Mouse (Mus musculus): Measurements from ENCODE around the gene Hist1h2bn. TPM values are rescaled to one million over a fixed set of nuclear protein-coding genes. Genes with fewer than 3 reads are reported as not detected.
A peak's percentile ranks its signal among the peaks of the same experiment; 100 is the strongest.
"Not testable (repeated sequence)": the region's sequence is repeated elsewhere in the genome, so short reads cannot be mapped to it uniquely, and the experiment has no call there.

Gene Hist1h2bn
- polyA plus RNA-seq, 1 experiment from 2014 or later: 2.6 TPM

- WGBS: 69% methylated on average over 6 of the region's 6 CpGs
- no peak for DNase-seq (ENCODE audit: low spot score)
- Histone ChIP-seq H3K27ac (replicated peaks) (peak overlapping the region; percentile 87; the same call in 1 of the 2 replicates), H3K27me3 (ENCODE audit: low read depth, poor library complexity, severe bottlenecking) (no peaks in the 10 kb centered on the region), H3K4me3 (no peak overlapping the region), H3K9me3 (replicated peaks) (no peaks in the 10 kb centered on the region), H3K4me1 (peaks cover 46% of the 10 kb centered on the region), H3K36me3 (no peaks in the 10 kb centered on the region)
These were observed 36.0 kb downstream of the Hist1h2bn start for GRCm38 (mm10) chr13:21789925-21790324.

- Histone ChIP-seq H3K27me3 (ENCODE audit: low read depth, poor library complexity, severe bottlenecking) (no peaks in the 10 kb centered on the region), H3K9me3 (replicated peaks) (no peaks in the 10 kb centered on the region), H3K4me3 (peak overlapping the region; percentile 38), H3K27ac (replicated peaks) (peak overlapping the region; percentile 85), H3K36me3 (no peaks in the 10 kb centered on the region), H3K4me1 (peaks cover 39% of the 10 kb centered on the region)
- WGBS: 7% methylated on average over 18 of the region's 18 CpGs
- DNase-seq (ENCODE audit: low spot score): peak; percentile 50
These were observed 36.8 kb downstream of the Hist1h2bn start for GRCm38 (mm10) chr13:21790601-21791283.

GRCm38 (mm10) chr13:21795584-21795983 is 41.7 kb downstream of the Hist1h2bn start:
- H3K4me1 ChIP-seq: peaks cover 9% of the 10 kb centered on the region
- WGBS: 89% methylated on average over 7 of the region's 7 CpGs
- DNase-seq (ENCODE audit: low spot score): no peak
- H3K9me3 ChIP-seq (replicated peaks): no peaks in the 10 kb centered on the region
- H3K27ac ChIP-seq (replicated peaks): no peak overlapping the region
- no peak overlapping the region for H3K4me3 ChIP-seq
- no peaks in the 10 kb centered on the region for H3K27me3 ChIP-seq (ENCODE audit: low read depth, poor library complexity, severe bottlenecking)
- no peaks in the 10 kb centered on the region for H3K36me3 ChIP-seq

GRCm38 (mm10) chr13:21797163-21797562 is 43.2 kb downstream of the Hist1h2bn start:
- DNase-seq (ENCODE audit: low spot score); H3K27ac ChIP-seq (replicated peaks); H3K36me3 ChIP-seq; H3K27me3 ChIP-seq (ENCODE audit: low read depth, poor library complexity, severe bottlenecking); H3K4me1 ChIP-seq; H3K4me3 ChIP-seq; H3K9me3 ChIP-seq (replicated peaks): not testable (repeated sequence)

GRCm38 (mm10) chr13:21803058-21803457 is 49.1 kb downstream of the Hist1h2bn start:
- H3K27me3 ChIP-seq (ENCODE audit: low read depth, poor library complexity, severe bottlenecking); H3K27ac ChIP-seq (replicated peaks); H3K36me3 ChIP-seq; DNase-seq (ENCODE audit: low spot score); H3K4me1 ChIP-seq; H3K4me3 ChIP-seq; H3K9me3 ChIP-seq (replicated peaks): not testable (repeated sequence)
- WGBS: no CpG with 5 or more reads among the region's 4 CpGs

Small RNA genes lying within 50 kb of the gene (microRNA-seq; reads per million reads assigned to microRNA genes)
- gene Gm44346 (not detected), gene Gm44357 (not detected), gene Gm44367 (not detected), gene Gm44454 (1.8 reads per million)

Other genes with a start within 250 kb of the Hist1h2bn start
- gene Zkscan8, start 223.0 kb upstream of the Hist1h2bn start, polyA plus RNA-seq (2016; fragmentation: Nextera tagmentation; extraction: Ambion mirVana): 5.3 and 7.1 TPM in 2 replicates
- gene Olfr1366, start 211.3 kb upstream of the Hist1h2bn start, polyA plus RNA-seq (2016; fragmentation: Nextera tagmentation; extraction: Ambion mirVana): 0.11 and 0.15 TPM in 2 replicates
- gene Olfr1535, start 194.2 kb upstream of the Hist1h2bn start, polyA plus RNA-seq (2016; fragmentation: Nextera tagmentation; extraction: Ambion mirVana): not detected in 2 replicates
- gene Olfr1364, start 172.4 kb upstream of the Hist1h2bn start, polyA plus RNA-seq (2016; fragmentation: Nextera tagmentation; extraction: Ambion mirVana): not detected in 2 replicates
- not detected in 2 replicates for gene Olfr1362, start 140.1 kb upstream of the Hist1h2bn start, polyA plus RNA-seq (2016; fragmentation: Nextera tagmentation; extraction: Ambion mirVana)
- not detected in 2 replicates for gene Olfr11, start 111.6 kb upstream of the Hist1h2bn start, polyA plus RNA-seq (2016; fragmentation: Nextera tagmentation; extraction: Ambion mirVana)
- not detected in 2 replicates for gene Olfr1361, start 90.7 kb upstream of the Hist1h2bn start, polyA plus RNA-seq (2016; fragmentation: Nextera tagmentation; extraction: Ambion mirVana)
- gene Olfr1360, start 76.7 kb upstream of the Hist1h2bn start, polyA plus RNA-seq (2016; fragmentation: Nextera tagmentation; extraction: Ambion mirVana): not detected in 2 replicates
- not detected in 2 replicates for gene Olfr1359, start 56.0 kb upstream of the Hist1h2bn start, polyA plus RNA-seq (2016; fragmentation: Nextera tagmentation; extraction: Ambion mirVana)
- gene Hist1h2bl, start 38.0 kb upstream of the Hist1h2bn start, polyA plus RNA-seq (2016; fragmentation: Nextera tagmentation; extraction: Ambion mirVana): 1.4 and 3.4 TPM in 2 replicates
- gene Hist1h2ai, start 37.7 kb upstream of the Hist1h2bn start, polyA plus RNA-seq (2016; fragmentation: Nextera tagmentation; extraction: Ambion mirVana): 12.2 and 21.8 TPM in 2 replicates
- 8.9 and 11.3 TPM in 2 replicates for gene Hist1h3h, start 36.5 kb upstream of the Hist1h2bn start, polyA plus RNA-seq (2016; fragmentation: Nextera tagmentation; extraction: Ambion mirVana)
- 5.2 and 7.5 TPM in 2 replicates for gene Hist1h2bm, start 32.1 kb upstream of the Hist1h2bn start, polyA plus RNA-seq (2016; fragmentation: Nextera tagmentation; extraction: Ambion mirVana)
- 1.0 and 1.2 TPM in 2 replicates for gene Hist1h4j, start 19.1 kb upstream of the Hist1h2bn start, polyA plus RNA-seq (2016; fragmentation: Nextera tagmentation; extraction: Ambion mirVana)
- 1.7 and 6.4 TPM in 2 replicates for gene Hist1h4k, start 3.6 kb upstream of the Hist1h2bn start, polyA plus RNA-seq (2016; fragmentation: Nextera tagmentation; extraction: Ambion mirVana)
- 16.8 and 19.9 TPM in 2 replicates for gene Hist1h2ak, start 296 bp upstream of the Hist1h2bn start, polyA plus RNA-seq (2016; fragmentation: Nextera tagmentation; extraction: Ambion mirVana)
- 31.5 and 37.7 TPM in 2 replicates for gene Hist1h1b, start 26.5 kb downstream of the Hist1h2bn start, polyA plus RNA-seq (2016; fragmentation: Nextera tagmentation; extraction: Ambion mirVana)
- 114 and 126 TPM in 2 replicates for gene Hist1h3i, start 29.2 kb downstream of the Hist1h2bn start, polyA plus RNA-seq (2016; fragmentation: Nextera tagmentation; extraction: Ambion mirVana)
- gene Hist1h2an, start 33.1 kb downstream of the Hist1h2bn start, polyA plus RNA-seq (2016; fragmentation: Nextera tagmentation; extraction: Ambion mirVana): 11.7 and 15.4 TPM in 2 replicates
- 3.9 and 4.2 TPM in 2 replicates for gene Hist1h2bp, start 33.3 kb downstream of the Hist1h2bn start, polyA plus RNA-seq (2016; fragmentation: Nextera tagmentation; extraction: Ambion mirVana)
- 15.4 and 17.4 TPM in 2 replicates for gene Hist1h2bq, start 56.1 kb downstream of the Hist1h2bn start, polyA plus RNA-seq (2016; fragmentation: Nextera tagmentation; extraction: Ambion mirVana)
- gene Hist1h2ao, start 56.3 kb downstream of the Hist1h2bn start, polyA plus RNA-seq (2016; fragmentation: Nextera tagmentation; extraction: Ambion mirVana): 1.6 TPM in 1 of 2 replicates, not detected in the other
- not detected in 2 replicates for gene Hist1h4m, start 57.6 kb downstream of the Hist1h2bn start, polyA plus RNA-seq (2016; fragmentation: Nextera tagmentation; extraction: Ambion mirVana)
- 7.7 and 10.8 TPM in 2 replicates for gene Hist1h4n, start 78.1 kb downstream of the Hist1h2bn start, polyA plus RNA-seq (2016; fragmentation: Nextera tagmentation; extraction: Ambion mirVana)
- 5,863 and 6,710 TPM in 2 replicates for gene Hist1h2ap, start 79.4 kb downstream of the Hist1h2bn start, polyA plus RNA-seq (2016; fragmentation: Nextera tagmentation; extraction: Ambion mirVana)
- gene Hist1h2br, start 79.6 kb downstream of the Hist1h2bn start, polyA plus RNA-seq (2016; fragmentation: Nextera tagmentation; extraction: Ambion mirVana): 15.6 and 19.0 TPM in 2 replicates
- gene Zfp184, start 191.0 kb downstream of the Hist1h2bn start, polyA plus RNA-seq (2016; fragmentation: Nextera tagmentation; extraction: Ambion mirVana): 23.8 and 24.8 TPM in 2 replicates
- 0.11 TPM in 1 of 2 replicates, not detected in the other for gene Pom121l2, start 227.1 kb downstream of the Hist1h2bn start, polyA plus RNA-seq (2016; fragmentation: Nextera tagmentation; extraction: Ambion mirVana)

All from midbrain, embryonic 10.5 days (tissue).